Mouse (Mus musculus): ENCODE data around the gene Abca4. TPM values are rescaled to one million over a fixed set of nuclear protein-coding genes. Genes with fewer than 3 reads are reported as not detected.
A peak's percentile ranks its signal among the peaks of the same experiment; 100 is the strongest.

Abca4 gene
- polyA plus RNA-seq, 1 experiment from 2014 or later: 0.70 TPM

GRCm38 (mm10) chr3:122196621-122197298, 152.5 kb downstream of the Abca4 start:
- Histone ChIP-seq H3K9me3 (ENCODE audit: control insufficient read depth, low read length) (no peaks in the 10 kb centered on the region), H3K4me1 (ENCODE audit: control insufficient read depth, insufficient read depth, low read length) (0 out of 2 replicates have a peak, but pooled peaks cover 3% of the 10 kb centered on the region), H3K36me3 (ENCODE audit: control insufficient read depth, insufficient read depth, low read length) (no peaks in the 10 kb centered on the region), H3K4me2 (replicated peaks; ENCODE audit: low read depth, low read length) (no peak overlapping the region), H3K9ac (ENCODE audit: low read depth, low read length) (no peak overlapping the region), H3K27me3 (ENCODE audit: control insufficient read depth, insufficient read depth, low read length) (no peaks in the 10 kb centered on the region), H3K27ac (ENCODE audit: low read depth, low read length) (no peak overlapping the region), H3K4me3 (ENCODE audit: low read length) (no peak overlapping the region)
- WGBS: 77% methylated on average over 4 of the region's 4 CpGs
- no peak for ATAC-seq (ENCODE audit: low FRiP score, low TSS enrichment)

DNA sequence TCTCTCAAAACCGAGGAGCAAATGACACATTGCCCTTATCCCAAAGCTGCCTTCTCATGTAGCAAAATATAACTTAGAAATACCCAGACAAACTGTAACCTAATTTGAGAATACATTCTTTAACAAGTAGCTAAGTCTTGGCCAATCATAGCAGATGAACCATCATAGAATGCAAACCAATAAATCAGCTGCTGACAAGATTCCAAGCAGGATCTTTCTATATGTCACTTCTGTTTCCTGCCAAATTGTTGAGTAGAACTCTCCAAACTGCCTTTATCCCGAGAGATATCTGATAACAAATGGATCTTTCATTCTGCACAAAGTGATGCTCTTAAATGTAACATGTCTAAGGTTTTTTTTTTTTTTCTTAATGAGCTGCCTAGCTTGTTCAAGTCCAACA, 154.3 kb downstream of the Abca4 start:
- no peaks in the 10 kb centered on the region for H3K9me3 ChIP-seq (ENCODE audit: control insufficient read depth, low read length)
- H3K4me1 ChIP-seq (ENCODE audit: control insufficient read depth, insufficient read depth, low read length): peaks cover 9% of the 10 kb centered on the region; the same call in 1 of the 2 replicates
- H3K4me3 ChIP-seq (ENCODE audit: low read length): no peak overlapping the region
- no peaks in the 10 kb centered on the region for H3K36me3 ChIP-seq (ENCODE audit: control insufficient read depth, insufficient read depth, low read length)
- H3K4me2 ChIP-seq (replicated peaks; ENCODE audit: low read depth, low read length): no peak overlapping the region
- 76% methylated on average over 2 of the region's 2 CpGs for WGBS
- no peak overlapping the region for H3K9ac ChIP-seq (ENCODE audit: low read depth, low read length)
- H3K27me3 ChIP-seq (ENCODE audit: control insufficient read depth, insufficient read depth, low read length): no peaks in the 10 kb centered on the region
- ATAC-seq (ENCODE audit: low FRiP score, low TSS enrichment): no peak
- no peak overlapping the region for H3K27ac ChIP-seq (ENCODE audit: low read depth, low read length)

DNA sequence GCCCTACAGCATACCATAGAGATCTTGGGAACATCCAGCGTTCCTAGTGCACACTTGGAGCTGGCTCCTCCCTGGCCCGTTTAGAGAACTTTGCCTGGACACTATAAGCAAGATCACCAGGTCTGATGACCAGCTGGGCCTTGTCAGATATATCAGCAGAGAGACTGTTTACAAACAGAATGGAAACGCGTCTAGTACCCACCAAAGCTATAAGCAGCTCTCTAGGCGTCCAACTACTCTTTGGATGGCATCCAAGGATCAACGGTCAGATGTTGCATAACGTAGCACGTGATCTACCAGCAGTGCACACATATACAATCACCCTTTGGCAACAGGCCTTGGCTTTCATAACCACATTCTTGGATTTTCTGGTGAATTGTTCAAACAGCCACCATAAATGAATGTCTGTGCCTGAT, 154.7 kb downstream of the Abca4 start:
- Histone ChIP-seq H3K27me3 (ENCODE audit: control insufficient read depth, insufficient read depth, low read length) (no peaks in the 10 kb centered on the region), H3K27ac (ENCODE audit: low read depth, low read length) (no peak overlapping the region), H3K4me2 (replicated peaks; ENCODE audit: low read depth, low read length) (no peak overlapping the region), H3K4me3 (ENCODE audit: low read length) (no peak overlapping the region), H3K36me3 (ENCODE audit: control insufficient read depth, insufficient read depth, low read length) (no peaks in the 10 kb centered on the region), H3K9ac (ENCODE audit: low read depth, low read length) (no peak overlapping the region), H3K9me3 (ENCODE audit: control insufficient read depth, low read length) (no peaks in the 10 kb centered on the region), H3K4me1 (ENCODE audit: control insufficient read depth, insufficient read depth, low read length) (peaks cover 9% of the 10 kb centered on the region; the same call in 1 of the 2 replicates)
- WGBS: 68% methylated on average over 8 of the region's 8 CpGs
- peak; percentile 24; the same call in 1 of the 2 replicates for ATAC-seq (ENCODE audit: low FRiP score, low TSS enrichment)

GRCm38 (mm10) chr3:122199600-122199999, 155.4 kb downstream of the Abca4 start:
- no peaks in the 10 kb centered on the region for H3K36me3 ChIP-seq (ENCODE audit: control insufficient read depth, insufficient read depth, low read length)
- H3K9ac ChIP-seq (ENCODE audit: low read depth, low read length): no peak overlapping the region
- WGBS: 77% methylated on average over 4 of the region's 4 CpGs
- H3K27me3 ChIP-seq (ENCODE audit: control insufficient read depth, insufficient read depth, low read length): no peaks in the 10 kb centered on the region
- no peak overlapping the region for H3K4me3 ChIP-seq (ENCODE audit: low read length)
- H3K4me2 ChIP-seq (replicated peaks; ENCODE audit: low read depth, low read length): no peak overlapping the region
- peaks cover 9% of the 10 kb centered on the region; the same call in 1 of the 2 replicates for H3K4me1 ChIP-seq (ENCODE audit: control insufficient read depth, insufficient read depth, low read length)
- H3K9me3 ChIP-seq (ENCODE audit: control insufficient read depth, low read length): no peaks in the 10 kb centered on the region
- H3K27ac ChIP-seq (ENCODE audit: low read depth, low read length): no peak overlapping the region
- ATAC-seq (ENCODE audit: low FRiP score, low TSS enrichment): no peak

- Histone ChIP-seq H3K36me3 (ENCODE audit: control insufficient read depth, insufficient read depth, low read length) (no peaks in the 10 kb centered on the region), H3K27me3 (ENCODE audit: control insufficient read depth, insufficient read depth, low read length) (no peaks in the 10 kb centered on the region), H3K4me1 (ENCODE audit: control insufficient read depth, insufficient read depth, low read length) (peaks cover 9% of the 10 kb centered on the region; the same call in 1 of the 2 replicates), H3K27ac (ENCODE audit: low read depth, low read length) (no peak overlapping the region), H3K9ac (ENCODE audit: low read depth, low read length) (no peak overlapping the region), H3K4me3 (ENCODE audit: low read length) (no peak overlapping the region), H3K4me2 (replicated peaks; ENCODE audit: low read depth, low read length) (no peak overlapping the region), H3K9me3 (ENCODE audit: control insufficient read depth, low read length) (no peaks in the 10 kb centered on the region)
- ATAC-seq (ENCODE audit: low FRiP score, low TSS enrichment): no peak
- 82% methylated on average over 5 of the region's 5 CpGs for WGBS
These were observed 155.8 kb downstream of the Abca4 start for GRCm38 (mm10) chr3:122200017-122200416.

GRCm38 (mm10) chr3:122200447-122200846, 156.2 kb downstream of the Abca4 start:
- Histone ChIP-seq H3K4me2 (replicated peaks; ENCODE audit: low read depth, low read length) (no peak overlapping the region), H3K4me3 (ENCODE audit: low read length) (no peak overlapping the region), H3K27ac (ENCODE audit: low read depth, low read length) (no peak overlapping the region), H3K36me3 (ENCODE audit: control insufficient read depth, insufficient read depth, low read length) (no peaks in the 10 kb centered on the region), H3K9me3 (ENCODE audit: control insufficient read depth, low read length) (no peaks in the 10 kb centered on the region), H3K9ac (ENCODE audit: low read depth, low read length) (no peak overlapping the region), H3K27me3 (ENCODE audit: control insufficient read depth, insufficient read depth, low read length) (no peaks in the 10 kb centered on the region), H3K4me1 (ENCODE audit: control insufficient read depth, insufficient read depth, low read length) (peaks cover 9% of the 10 kb centered on the region; the same call in 1 of the 2 replicates)
- 47% methylated on average over 5 of the region's 5 CpGs for WGBS
- no peak for ATAC-seq (ENCODE audit: low FRiP score, low TSS enrichment)

GRCm38 (mm10) chr3:122202307-122202732, 158.1 kb downstream of the Abca4 start:
- no peaks in the 10 kb centered on the region for H3K36me3 ChIP-seq (ENCODE audit: control insufficient read depth, insufficient read depth, low read length)
- peaks cover 9% of the 10 kb centered on the region; the same call in 1 of the 2 replicates for H3K4me1 ChIP-seq (ENCODE audit: control insufficient read depth, insufficient read depth, low read length)
- 0 out of 2 replicates have a peak overlapping the region, but pooled peaks have one; percentile 24 for H3K27ac ChIP-seq (ENCODE audit: low read depth, low read length)
- no peaks in the 10 kb centered on the region for H3K27me3 ChIP-seq (ENCODE audit: control insufficient read depth, insufficient read depth, low read length)
- H3K4me3 ChIP-seq (ENCODE audit: low read length): no peak overlapping the region
- H3K9ac ChIP-seq (ENCODE audit: low read depth, low read length): 0 out of 2 replicates have a peak overlapping the region, but pooled peaks have one; percentile 1
- H3K4me2 ChIP-seq (replicated peaks; ENCODE audit: low read depth, low read length): no peak overlapping the region
- ATAC-seq (ENCODE audit: low FRiP score, low TSS enrichment): no peak
- H3K9me3 ChIP-seq (ENCODE audit: control insufficient read depth, low read length): no peaks in the 10 kb centered on the region
- WGBS: 40% methylated on average over 5 of the region's 5 CpGs

- whole genome bisulfite sequencing: 58% methylated on average over 9 of the region's 9 CpGs
- H3K4me3 ChIP-seq (ENCODE audit: low read length): no peak overlapping the region
- no peaks in the 10 kb centered on the region for H3K36me3 ChIP-seq (ENCODE audit: control insufficient read depth, insufficient read depth, low read length)
- H3K27ac ChIP-seq (ENCODE audit: low read depth, low read length): no peak overlapping the region
- no peaks in the 10 kb centered on the region for H3K27me3 ChIP-seq (ENCODE audit: control insufficient read depth, insufficient read depth, low read length)
- no peaks in the 10 kb centered on the region for H3K9me3 ChIP-seq (ENCODE audit: control insufficient read depth, low read length)
- H3K4me1 ChIP-seq (ENCODE audit: control insufficient read depth, insufficient read depth, low read length): peaks cover 12% of the 10 kb centered on the region; the same call in 1 of the 2 replicates
- ATAC-seq (ENCODE audit: low FRiP score, low TSS enrichment): no peak
- no peak overlapping the region for H3K4me2 ChIP-seq (replicated peaks; ENCODE audit: low read depth, low read length)
- no peak overlapping the region for H3K9ac ChIP-seq (ENCODE audit: low read depth, low read length)
These were observed 159.6 kb downstream of the Abca4 start for GRCm38 (mm10) chr3:122203675-122204329.

GRCm38 (mm10) chr3:122205753-122206152, 161.5 kb downstream of the Abca4 start:
- H3K4me2 ChIP-seq (replicated peaks; ENCODE audit: low read depth, low read length): no peak overlapping the region
- peak overlapping the region; percentile 48 for H3K27ac ChIP-seq (ENCODE audit: low read depth, low read length)
- peaks cover 10% of the 10 kb centered on the region; the same call in 1 of the 2 replicates for H3K4me1 ChIP-seq (ENCODE audit: control insufficient read depth, insufficient read depth, low read length)
- no peaks in the 10 kb centered on the region for H3K9me3 ChIP-seq (ENCODE audit: control insufficient read depth, low read length)
- no peak overlapping the region for H3K9ac ChIP-seq (ENCODE audit: low read depth, low read length)
- WGBS: 56% methylated on average over 6 of the region's 6 CpGs
- no peaks in the 10 kb centered on the region for H3K27me3 ChIP-seq (ENCODE audit: control insufficient read depth, insufficient read depth, low read length)
- H3K4me3 ChIP-seq (ENCODE audit: low read length): no peak overlapping the region
- H3K36me3 ChIP-seq (ENCODE audit: control insufficient read depth, insufficient read depth, low read length): no peaks in the 10 kb centered on the region
- no peak for ATAC-seq (ENCODE audit: low FRiP score, low TSS enrichment)

Data from kidney, embryonic 14.5 days (tissue).